Mouse (Mus musculus) forebrain, postnatal 0 days (tissue): ENCODE data around the gene Olfr573-ps1. TPM values are rescaled to one million over a fixed set of nuclear protein-coding genes. Genes with fewer than 3 reads are reported as not detected.

ENCODE experiments used
- ATAC-seq: fragments of 200-750 bp; cut with Nextera tagmentation; 2 replicates; pipeline ENCODE4 v1.8.0; 2017; ENCODE audit warnings: mild to moderate bottlenecking, moderate library complexity
- DNase-seq: peaks from one replicate; pipeline ENCODE4 v3.0.0-alpha.2; 2015
- H3K27ac ChIP-seq: fragments of 300-500 bp; sonication (generic); 2 replicates; pipeline ENCODE4 v1.5.1; 2014; ENCODE audit warnings: low read depth, mild to moderate bottlenecking, antibody characterized with exemption, low read length, moderate library complexity, mixed read lengths
- H3K27me3 ChIP-seq: fragments of 300-500 bp; sonication (generic); 2 replicates; pipeline ENCODE4 v1.6.1; 2014; ENCODE audit warnings: mild to moderate bottlenecking, low read length, mixed read lengths; ENCODE audit not compliant: insufficient read depth
- H3K36me3 ChIP-seq: fragments of 300-500 bp; sonication (generic); 2 replicates; pipeline ENCODE4 v1.6.1; 2014; ENCODE audit warnings: mild to moderate bottlenecking, moderate library complexity; ENCODE audit not compliant: insufficient read depth
- H3K4me1 ChIP-seq: fragments of 300-500 bp; sonication (generic); 2 replicates; pipeline ENCODE4 v1.6.1; 2014; ENCODE audit warnings: antibody characterized with exemption; ENCODE audit not compliant: insufficient read depth
- H3K4me2 ChIP-seq: fragments of 300-500 bp; sonication (generic); 2 replicates; pipeline ENCODE4 v1.6.1; 2014; ENCODE audit warnings: low read depth, mild to moderate bottlenecking, moderate library complexity
- H3K4me3 ChIP-seq: fragments of 300-500 bp; sonication (generic); 2 replicates; pipeline ENCODE4 v1.5.1; 2014; ENCODE audit warnings: low read depth, low read length, mixed read lengths
- H3K9ac ChIP-seq: fragments of 300-500 bp; sonication (generic); 2 replicates; pipeline ENCODE4 v1.6.1; 2014; ENCODE audit warnings: mild to moderate bottlenecking
- H3K9me3 ChIP-seq: fragments of 300-500 bp; sonication (generic); 2 replicates; pipeline ENCODE4 v1.6.1; 2016; ENCODE audit warnings: low read length
- CTCF ChIP-seq: sonication (generic); IDR thresholded peaks from 2 replicates; pipeline ENCODE4 v1.5.1; 2016; ENCODE audit warnings: antibody characterized with exemption, control low read depth, low read depth
- WGBS: fragments of 180-500 bp; shearing (Covaris S2); extraction: QIAGEN DNeasy Blood & Tissue Kit; methylation state at CpG from one replicate; pipeline ENCODE4 v1.1.7; 2014; 5-methylcytosine and 5-hydroxymethylcytosine counted together
- polyA plus RNA-seq: library from polyadenylated mRNA; unstranded; fragments of >200 nt; fragmentation: Nextera tagmentation; extraction: Ambion mirVana; gene quantifications from 2 replicates; pipeline ENCODE4 v1.2.1, GENCODE M21; 2015
- total RNA-seq: library from RNA; depleted of rRNA; stranded (reverse); fragments of >200 nt; gene quantifications from 2 replicates; pipeline ENCODE4 v1.2.3, GENCODE M21; 2014; rRNA removed

Gene Olfr573-ps1
- total RNA-seq, result not detected in 2 replicates
- polyA plus RNA-seq, result not detected in 2 replicates

- TF ChIP-seq CTCF, result no peak
- no peaks in the 10 kb centered on the region for H3K9me3 ChIP-seq
- ATAC-seq, result no peak
These were observed at the start of gene Olfr573-ps1 for GRCm38 (mm10) chr7:102942475-102942874. TSS of gene Olfr573-ps1 (minus strand) at chr7:102942575.

GRCm38 (mm10) chr7:102989224-102989623 is 46.8 kb upstream of the Olfr573-ps1 start, which contains the start of gene Olfr578:
TSS of gene Olfr578 (minus strand) at chr7:102989324.
- no peaks in the 10 kb centered on the region for H3K9me3 ChIP-seq
- WGBS, result 83% methylated on average over 3 of the region's 3 CpGs

More at GRCm38 (mm10) chr7:102942475-102942874, at the start of gene Olfr573-ps1:
- H3K4me1 ChIP-seq, result no peaks in the 10 kb centered on the region
- H3K27me3 ChIP-seq, result no peaks in the 10 kb centered on the region
- no peak within 1 kb of the TSS for H3K27ac ChIP-seq
- no peak within 1 kb of the TSS for H3K4me3 ChIP-seq
- no peaks in the 10 kb centered on the region for H3K36me3 ChIP-seq
- no peak within 1 kb of the TSS for H3K9ac ChIP-seq
- 96% methylated on average over 2 of the region's 2 CpGs for WGBS
- H3K4me2 ChIP-seq, result no peak within 1 kb of the TSS
- no peak for DNase-seq

GRCm38 (mm10) chr7:102975843-102976242 is 33.5 kb upstream of the Olfr573-ps1 start, which contains the start of gene Olfr577:
TSS of gene Olfr577 (minus strand) at chr7:102975943.
- 84% methylated on average over 2 of the region's 2 CpGs for WGBS
- Histone ChIP-seq H3K9me3 (no peaks in the 10 kb centered on the region), H3K27me3 (no peaks in the 10 kb centered on the region), H3K4me3 (no peak within 1 kb of the TSS), H3K4me1 (no peaks in the 10 kb centered on the region), H3K9ac (no peak within 1 kb of the TSS), H3K27ac (no peak within 1 kb of the TSS), H3K4me2 (no peak within 1 kb of the TSS), H3K36me3 (no peaks in the 10 kb centered on the region)
- TF ChIP-seq CTCF, result no peak
- DNase-seq (no peak), ATAC-seq (no peak)

More at GRCm38 (mm10) chr7:102989224-102989623, 46.8 kb upstream of the Olfr573-ps1 start, which contains the start of gene Olfr578:
- no peaks in the 10 kb centered on the region for H3K4me1 ChIP-seq
- TF ChIP-seq CTCF, result no peak
- DNase-seq, result no peak
- no peak within 1 kb of the TSS for H3K4me3 ChIP-seq
- H3K4me2 ChIP-seq, result no peak within 1 kb of the TSS
- H3K36me3 ChIP-seq, result no peaks in the 10 kb centered on the region
- no peaks in the 10 kb centered on the region for H3K27me3 ChIP-seq
- H3K27ac ChIP-seq, result no peak within 1 kb of the TSS
- ATAC-seq, result no peak
- H3K9ac ChIP-seq, result no peak within 1 kb of the TSS

GRCm38 (mm10) chr7:102974399-102974798 is 32.0 kb upstream of the Olfr573-ps1 start:
- no peak overlapping the region for H3K4me2 ChIP-seq
- no peak overlapping the region for H3K4me3 ChIP-seq
- H3K36me3 ChIP-seq, result no peaks in the 10 kb centered on the region
- DNase-seq, result no peak
- H3K27me3 ChIP-seq, result no peaks in the 10 kb centered on the region
- no peaks in the 10 kb centered on the region for H3K9me3 ChIP-seq
- 42% methylated on average over 1 of the region's 1 CpGs for WGBS
- no peaks in the 10 kb centered on the region for H3K4me1 ChIP-seq
- no peak overlapping the region for H3K27ac ChIP-seq
- TF ChIP-seq CTCF, result no peak
- H3K9ac ChIP-seq, result no peak overlapping the region
- no peak for ATAC-seq

GRCm38 (mm10) chr7:102962360-102962759 is 20.0 kb upstream of the Olfr573-ps1 start, which contains the start of gene Olfr576:
TSS of gene Olfr576 (plus strand) at chr7:102962660.
- Histone ChIP-seq H3K27ac (no peak within 1 kb of the TSS), H3K4me2 (no peak within 1 kb of the TSS), H3K9ac (no peak within 1 kb of the TSS), H3K9me3 (no peaks in the 10 kb centered on the region), H3K27me3 (no peaks in the 10 kb centered on the region), H3K4me3 (no peak within 1 kb of the TSS), H3K36me3 (no peaks in the 10 kb centered on the region), H3K4me1 (no peaks in the 10 kb centered on the region)
- ATAC-seq (no peak), DNase-seq (no peak)
- WGBS, result 58% methylated on average over 2 of the region's 2 CpGs
- no peak for TF ChIP-seq CTCF

- no peak for TF ChIP-seq CTCF
- H3K27me3 ChIP-seq, result no peaks in the 10 kb centered on the region
- H3K4me1 ChIP-seq, result no peaks in the 10 kb centered on the region
- WGBS, result 77% methylated on average over 1 of the region's 1 CpGs
- ATAC-seq, result no peak
- H3K4me3 ChIP-seq, result no peak within 1 kb of the TSS
- no peak within 1 kb of the TSS for H3K27ac ChIP-seq
- no peak within 1 kb of the TSS for H3K4me2 ChIP-seq
- H3K36me3 ChIP-seq, result no peaks in the 10 kb centered on the region
- DNase-seq, result no peak
- no peaks in the 10 kb centered on the region for H3K9me3 ChIP-seq
- no peak within 1 kb of the TSS for H3K9ac ChIP-seq
These were observed 16.2 kb upstream of the Olfr573-ps1 start, which contains the start of gene Olfr575 for GRCm38 (mm10) chr7:102958593-102958992. TSS of gene Olfr575 (minus strand) at chr7:102958775.

GRCm38 (mm10) chr7:102958137-102958536 is 15.8 kb upstream of the Olfr573-ps1 start:
- DNase-seq, result no peak
- H3K36me3 ChIP-seq, result no peaks in the 10 kb centered on the region
- no peak overlapping the region for H3K4me3 ChIP-seq
- no peak for ATAC-seq
- H3K27ac ChIP-seq, result no peak overlapping the region
- WGBS, result 81% methylated on average over 3 of the region's 3 CpGs
- no peaks in the 10 kb centered on the region for H3K4me1 ChIP-seq
- H3K9me3 ChIP-seq, result no peaks in the 10 kb centered on the region
- H3K9ac ChIP-seq, result no peak overlapping the region
- TF ChIP-seq CTCF, result no peak
- H3K4me2 ChIP-seq, result no peak overlapping the region
- H3K27me3 ChIP-seq, result no peaks in the 10 kb centered on the region
